Mouse (Mus musculus) gastrocnemius, adult 2 months (tissue): Measurements from ENCODE around the gene Hapln2. TPM values are rescaled to one million over a fixed set of nuclear protein-coding genes. Genes with fewer than 3 reads are reported as not detected.
A peak's percentile ranks its signal among the peaks of the same experiment; 100 is the strongest.

ENCODE experiments used
- DNase-seq: peaks from one replicate; pipeline ENCODE4 v3.0.0; 2022
- H3K27ac ChIP-seq: fragments of 200-600 bp; 2 replicates; pipeline ENCODE4 v1.8.1; 2022; ENCODE audit warnings: mild to moderate bottlenecking
- H3K4me3 ChIP-seq: fragments of 200-600 bp; 2 replicates; pipeline ENCODE4 v1.8.1; 2022; ENCODE audit warnings: mild to moderate bottlenecking, moderate library complexity
- CTCF ChIP-seq: fragments of 200-600 bp; IDR thresholded peaks from 2 replicates; pipeline ENCODE4 v1.8.1; 2022; ENCODE audit warnings: antibody characterized with exemption, mild to moderate bottlenecking, moderate library complexity
- intact Hi-C: fragments of 180-260 bp; cut with DNase I; formaldehyde crosslinking; loops from one replicate; pipeline ENCODE4 v1.15.1; 2025
- total RNA-seq, 2 experiments: library from RNA; stranded (reverse); gene quantifications; 2 replicates each; pipeline ENCODE4 v1.2.3; 2021

Hapln2 gene
- total RNA-seq, 2 experiments from 2014 or later, result not detected

DNA sequence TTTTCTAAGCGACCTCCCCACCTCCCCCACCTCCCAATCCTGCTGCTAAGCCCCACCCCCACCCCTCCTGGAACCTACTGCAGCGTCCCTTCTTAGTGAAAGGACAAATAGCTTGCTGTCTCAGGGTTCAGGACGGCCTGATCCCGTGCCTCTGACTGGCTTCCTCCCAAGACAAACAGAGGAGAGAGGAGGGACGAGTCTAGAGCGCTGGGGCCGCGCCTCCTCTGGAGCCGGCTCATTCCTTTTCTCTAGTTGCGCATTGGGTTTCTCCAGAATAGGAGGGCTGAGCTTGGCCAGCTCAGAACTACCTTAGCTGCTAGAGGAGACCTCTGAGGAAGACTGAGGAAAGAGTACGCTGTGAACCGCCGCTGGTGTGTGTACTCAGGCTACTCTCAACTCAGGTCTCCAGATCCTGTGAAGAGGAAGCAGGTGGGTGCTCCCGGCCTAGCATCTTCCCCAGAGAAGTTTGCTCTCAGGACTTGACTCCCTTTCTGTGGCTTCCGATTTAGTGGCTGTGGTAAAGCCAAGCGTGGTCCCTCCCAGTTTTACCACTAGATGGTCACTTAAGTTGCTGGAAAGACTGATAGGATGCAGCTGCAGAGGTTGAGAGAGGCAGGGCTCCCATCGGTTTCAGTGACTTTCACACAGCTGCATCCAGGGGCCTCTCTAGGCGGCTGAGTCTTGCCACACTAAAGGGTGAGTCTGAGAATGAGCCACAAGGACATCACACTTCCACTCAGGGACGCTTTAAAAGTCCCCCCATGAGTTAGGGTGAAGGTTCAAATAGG, 3.4 kb upstream of the Hapln2 start:
- intact Hi-C loops, result no loop called here
- DNase-seq, result peak; percentile 31

DNA sequence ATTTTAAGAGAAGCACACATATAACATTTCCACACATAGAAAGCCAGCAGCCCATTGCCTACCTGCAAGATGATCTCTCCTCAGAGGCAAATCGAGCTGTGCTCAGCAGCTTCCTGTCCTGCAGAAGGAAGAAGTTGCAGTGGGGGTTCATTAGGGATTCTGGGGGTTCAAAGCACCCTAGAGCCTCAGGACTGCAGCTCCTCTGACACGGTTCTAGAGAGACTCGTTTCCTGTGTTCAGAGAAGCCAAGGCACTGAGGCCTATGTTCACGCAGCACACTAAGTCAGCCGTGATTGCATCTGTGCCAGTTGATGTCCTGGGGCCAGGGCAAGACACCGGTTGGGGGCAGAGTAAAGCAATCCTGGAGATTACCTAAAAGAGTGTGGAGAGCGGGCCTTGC, 560 bp downstream of the Hapln2 start:
- intact Hi-C loops, result loop anchor here (5.0 kb wide), 1 partner anchor 45 kb away; no protein-coding TSS in a partner anchor
- Histone ChIP-seq H3K27ac (no peak overlapping the region), H3K4me3 (no peak overlapping the region)
- TF ChIP-seq CTCF, result no peak
- DNase-seq, result no peak

More for the DNA sequence above, 3.4 kb upstream of the Hapln2 start:
- TF ChIP-seq CTCF, result no peak
- Histone ChIP-seq H3K27ac (no peak overlapping the region), H3K4me3 (peak overlapping the region; percentile 26)

DNA sequence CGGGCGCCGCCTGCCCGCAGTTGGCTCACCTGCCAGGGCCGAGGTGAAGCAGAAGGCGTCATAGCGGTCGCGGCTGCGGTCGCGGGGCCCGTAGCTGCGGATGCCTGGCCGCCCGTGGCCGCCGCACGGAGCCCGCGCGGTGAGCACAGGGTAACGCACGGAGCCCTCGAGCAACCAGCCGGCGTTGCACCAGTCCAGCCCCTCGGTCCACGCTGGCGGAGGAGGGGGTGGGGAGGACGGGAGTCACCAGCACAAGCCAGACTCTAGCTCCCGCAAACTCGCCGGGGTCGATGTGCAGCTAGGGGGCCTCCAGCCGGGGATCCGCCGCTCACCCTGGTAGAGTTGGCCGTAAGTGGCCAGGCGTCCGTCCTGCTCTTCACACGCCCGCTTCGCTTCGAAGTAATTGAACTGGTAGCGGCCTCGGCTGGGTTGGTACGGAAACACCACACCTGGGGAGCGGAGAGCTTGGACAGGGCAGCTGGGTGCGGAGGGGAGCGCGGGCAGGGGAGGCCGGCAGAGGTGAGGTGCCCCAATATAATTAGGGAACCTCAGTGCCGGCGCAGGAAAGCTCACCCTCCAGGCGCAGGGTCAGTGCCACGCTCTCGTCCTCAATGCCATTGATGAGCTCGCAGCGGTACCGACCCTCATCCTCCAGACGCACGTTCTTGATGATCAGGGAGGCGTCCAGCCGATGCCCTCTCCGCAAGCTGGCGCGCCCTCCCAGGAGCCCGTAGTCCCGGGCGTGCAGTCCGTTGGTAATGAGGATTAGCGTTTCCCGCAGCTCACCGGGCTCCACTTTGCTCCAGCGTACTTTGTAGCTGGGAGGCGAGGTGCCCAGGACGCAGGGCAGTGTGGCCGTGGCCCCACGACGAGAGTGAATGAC, 4.0 kb downstream of the Hapln2 start:
- intact Hi-C loops, result loop anchor here (5.0 kb wide), 1 partner anchor 34 kb away; the partner anchor contains the start of gene Naxe
- no peak for DNase-seq
- Histone ChIP-seq H3K4me3 (peak overlapping the region; percentile 83), H3K27ac (0 out of 2 replicates have a peak overlapping the region, but pooled peaks have one; percentile 35)
- no peak for TF ChIP-seq CTCF

DNA sequence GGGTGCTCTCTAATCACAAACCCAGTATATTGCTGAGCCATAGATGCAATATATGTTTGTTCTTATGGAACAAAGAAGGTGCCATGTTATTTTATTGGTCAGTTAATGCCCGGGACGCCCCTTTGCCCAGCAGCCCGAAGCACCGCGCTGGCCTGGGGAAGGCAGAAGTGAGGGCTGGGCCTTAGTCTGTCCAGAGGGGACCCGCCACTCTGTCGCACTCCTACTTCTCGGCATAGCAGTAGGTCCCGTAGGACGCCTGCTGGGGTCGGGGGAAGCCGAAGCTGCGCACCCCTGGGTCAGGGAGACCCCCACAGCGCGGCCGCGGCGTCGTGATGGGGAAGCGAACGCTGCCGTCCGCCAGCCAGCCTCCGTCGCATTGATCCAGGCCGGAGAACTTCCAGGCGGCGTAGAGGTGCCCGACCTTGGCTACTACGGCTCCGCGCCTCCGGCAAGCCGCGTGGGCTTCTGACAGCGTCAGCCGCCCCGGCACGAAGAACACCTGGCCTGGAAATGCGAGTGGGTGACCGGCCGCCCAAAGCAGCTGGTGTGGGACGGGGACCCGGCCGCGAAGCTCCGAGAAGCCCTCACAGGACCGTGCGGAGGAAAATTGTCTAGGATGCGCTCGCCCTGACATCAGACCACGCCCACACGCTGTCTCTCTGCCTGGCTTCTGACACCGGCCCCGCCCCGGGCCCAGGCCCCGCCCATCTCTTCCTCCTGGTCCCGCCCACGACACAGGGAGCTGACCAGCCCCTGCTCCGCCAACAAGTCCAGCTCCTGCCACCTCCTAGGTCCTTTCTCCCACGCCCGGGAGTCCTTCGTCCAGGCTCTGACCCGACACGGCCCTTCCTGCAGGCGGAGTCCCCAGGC, 4.8 kb downstream of the Hapln2 start:
- no peak for TF ChIP-seq CTCF
- intact Hi-C loops, result loop anchor here (5.0 kb wide), 1 partner anchor 35 kb away; the partner anchor contains the start of gene Naxe
- DNase-seq, result peak; percentile 94
- 0 out of 2 replicates have a peak overlapping the region, but pooled peaks have one; percentile 35 for H3K27ac ChIP-seq
- H3K4me3 ChIP-seq, result peak overlapping the region; percentile 83

DNA sequence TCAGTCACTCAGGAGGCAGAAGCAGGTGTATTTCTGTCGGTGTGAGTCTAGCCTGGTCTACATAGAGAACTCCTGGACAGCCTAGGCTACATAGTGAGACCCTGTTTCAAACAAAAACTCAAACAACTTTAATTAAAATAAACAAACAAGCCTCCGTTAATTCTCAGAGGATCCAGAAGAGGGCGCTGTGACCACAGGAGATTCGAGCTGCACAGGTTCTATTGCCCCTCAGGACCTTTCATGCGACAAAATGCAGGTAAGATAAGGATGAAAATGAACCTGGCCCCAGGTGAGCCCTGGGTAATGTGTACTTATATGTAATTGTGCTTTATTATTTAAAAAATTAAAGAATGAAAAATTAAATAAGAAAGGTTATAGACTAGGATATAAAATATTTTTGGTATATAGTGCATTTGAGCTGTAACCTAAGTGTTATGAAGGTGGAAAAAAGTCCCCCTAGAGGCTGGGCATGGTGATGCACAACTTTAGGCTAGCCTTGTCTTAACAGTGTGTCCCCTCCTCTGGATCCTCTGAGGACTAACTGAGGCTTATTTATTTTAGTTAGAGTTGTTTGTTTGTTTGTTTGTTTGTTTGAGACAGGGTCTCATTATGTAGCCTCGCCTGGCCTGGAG, 16.6 kb downstream of the Hapln2 start:
- H3K27ac ChIP-seq, result no peak overlapping the region
- peak; percentile 72 for TF ChIP-seq CTCF
- intact Hi-C loops, result loop anchor here (1.0 to 5.0 kb wide), 2 partner anchors 62 to 232 kb away; no protein-coding TSS in a partner anchor
- no peak overlapping the region for H3K4me3 ChIP-seq
- DNase-seq, result no peak

DNA sequence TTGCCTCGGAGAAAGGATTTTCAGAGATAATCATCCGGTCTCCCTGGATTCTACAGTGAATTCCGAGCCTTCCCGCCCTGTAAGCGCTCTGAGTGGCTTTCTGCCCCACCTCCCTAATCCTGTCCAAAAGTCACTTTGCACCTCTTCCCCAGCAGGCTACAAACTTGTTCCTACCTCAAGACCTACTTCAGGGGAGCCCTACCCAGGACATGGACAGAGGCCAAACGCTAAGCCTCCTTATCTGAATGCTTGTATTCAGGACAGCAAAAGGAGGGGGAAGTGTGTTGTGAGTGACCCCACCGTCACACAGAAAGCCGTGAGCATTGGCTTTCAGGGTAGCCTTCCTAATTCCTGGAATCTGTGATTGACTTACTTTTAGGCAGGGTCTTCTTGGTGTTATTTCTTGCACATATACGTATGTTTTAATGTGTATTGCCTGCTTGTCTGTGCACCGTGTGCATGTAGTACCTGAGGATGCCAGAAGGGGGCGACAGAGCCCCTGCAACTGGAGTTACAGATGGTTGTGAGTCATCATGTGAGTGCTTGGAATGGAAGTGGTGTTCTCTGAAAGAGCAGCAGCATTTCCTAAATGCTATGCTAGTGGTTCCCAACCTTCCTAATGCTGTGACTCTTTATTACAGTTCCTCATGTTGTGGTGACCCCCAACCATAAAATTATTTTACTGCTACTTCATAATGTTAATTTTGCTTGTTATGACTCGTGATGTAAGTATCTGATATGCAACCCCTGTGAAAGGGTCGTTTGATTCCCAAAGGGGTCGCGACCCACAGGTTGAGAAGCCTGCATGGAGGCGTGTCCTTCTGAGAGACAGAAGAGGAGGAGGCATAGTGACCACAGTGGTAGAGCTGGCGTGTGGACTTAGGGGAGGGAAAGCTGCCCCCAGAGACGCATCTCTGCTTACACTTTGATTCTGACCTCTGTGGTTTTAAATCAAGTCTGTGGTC, 21.3 kb downstream of the Hapln2 start:
- Histone ChIP-seq H3K4me3 (no peak overlapping the region), H3K27ac (no peak overlapping the region)
- intact Hi-C loops, result no loop called here
- DNase-seq, result no peak
- TF ChIP-seq CTCF, result peak; percentile 51

DNA sequence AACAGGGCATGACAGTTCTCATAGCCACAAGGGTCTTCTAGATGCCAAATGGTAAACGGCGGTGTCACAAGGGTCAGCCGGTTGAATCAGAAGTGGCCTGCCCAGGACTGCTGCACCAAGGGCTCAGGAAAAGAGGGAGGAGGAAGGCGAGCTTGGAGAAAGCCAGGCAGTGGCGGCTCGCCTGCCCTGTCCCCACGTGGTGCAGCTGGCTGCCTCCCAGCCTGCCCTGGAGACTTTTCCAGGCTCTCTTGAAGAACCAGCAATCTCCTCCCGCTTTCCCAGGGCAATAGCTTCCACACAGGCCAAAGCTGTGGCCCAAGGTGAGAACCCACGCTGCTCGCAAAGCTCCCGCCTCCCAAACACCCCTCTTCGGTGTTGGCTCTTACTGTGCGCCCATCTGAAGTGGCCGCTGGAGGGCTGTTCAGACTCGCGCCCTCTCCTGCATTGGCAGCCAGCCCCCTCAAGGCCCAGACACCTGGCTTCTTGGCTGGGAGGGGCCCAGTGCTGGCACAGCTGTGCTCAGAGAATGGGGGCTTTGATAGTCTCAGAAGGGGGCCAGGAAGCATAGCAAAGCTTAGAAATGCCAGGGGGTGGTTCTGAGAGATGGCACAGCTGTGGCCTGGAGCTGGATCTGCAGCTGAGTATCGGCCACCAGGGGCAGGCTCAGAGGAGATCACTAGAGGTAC, 24.9 kb downstream of the Hapln2 start:
- Histone ChIP-seq H3K27ac (no peak overlapping the region), H3K4me3 (no peak overlapping the region)
- TF ChIP-seq CTCF, result no peak
- intact Hi-C loops, result no loop called here
- DNase-seq, result peak; percentile 63

DNA sequence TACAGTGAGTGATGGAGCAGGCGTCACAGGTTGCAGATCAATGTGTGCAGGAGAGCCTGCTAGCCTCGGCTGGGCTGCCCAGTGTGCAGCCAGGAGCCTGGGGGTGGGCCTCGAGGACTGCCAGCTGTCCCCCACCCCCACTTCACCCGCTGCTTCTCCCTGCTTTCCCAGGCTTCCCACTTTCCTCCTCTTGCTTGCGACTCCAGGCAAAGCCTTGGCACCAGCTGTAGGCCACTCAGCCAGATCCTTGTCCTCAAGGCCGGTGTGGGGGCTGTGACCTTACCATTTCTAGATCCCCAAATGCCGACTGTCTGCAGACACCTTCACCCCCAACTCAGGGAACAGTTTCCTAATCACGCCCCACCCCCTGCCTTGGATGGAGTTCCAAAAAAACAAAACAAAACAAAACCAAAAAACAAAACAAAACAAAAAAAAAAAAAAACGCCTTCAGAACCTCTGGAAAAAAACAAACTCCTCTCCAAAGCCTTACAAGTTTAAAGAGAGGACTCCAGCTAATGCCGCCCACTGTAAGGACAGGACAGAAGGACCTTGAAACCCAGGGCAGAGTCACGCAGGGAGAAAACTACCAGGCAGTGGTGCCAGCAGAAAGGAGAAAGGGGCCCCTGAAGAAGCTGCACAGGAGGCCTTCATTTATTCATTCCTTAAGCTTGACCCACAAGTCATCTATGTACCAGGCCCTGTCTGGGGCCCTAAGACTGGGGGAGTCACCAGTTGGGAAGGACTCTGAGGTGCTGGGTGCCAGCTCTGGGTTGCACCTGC, 26.4 kb downstream of the Hapln2 start:
- no peak for TF ChIP-seq CTCF
- intact Hi-C loops, result no loop called here
- H3K4me3 ChIP-seq, result no peak overlapping the region; the same call in 1 of the 2 replicates

DNA sequence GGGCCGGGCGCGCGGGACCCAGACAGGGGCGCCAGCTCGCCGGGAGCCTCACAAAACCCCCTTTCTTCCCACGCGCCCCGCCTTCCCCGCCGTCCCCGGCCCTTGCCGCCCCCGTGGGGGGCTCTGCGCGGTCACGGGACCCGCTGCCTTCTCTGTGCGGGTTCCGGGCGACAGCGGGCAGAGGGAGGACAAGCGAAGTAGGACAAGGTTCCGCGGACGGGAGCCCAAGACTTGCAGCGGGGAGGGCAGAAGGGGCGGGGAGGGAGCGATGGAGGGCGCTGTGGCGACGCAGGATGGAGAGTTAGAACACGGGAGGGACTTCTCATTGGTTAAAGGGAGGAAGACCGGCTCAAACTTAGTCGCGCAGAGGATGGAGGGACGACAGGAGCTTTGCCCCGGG, 27.2 kb downstream of the Hapln2 start, which contains the start of gene Bcan:
TSS of gene Bcan (minus strand) at position 50 of the 400 bp plus-strand sequence.
- Histone ChIP-seq H3K4me3 (peak within 1 kb of the TSS; percentile 57), H3K27ac (no peak within 1 kb of the TSS)
- intact Hi-C loops, result no loop called here
- DNase-seq, result no peak
- TF ChIP-seq CTCF, result no peak

More for the DNA sequence above, 26.4 kb downstream of the Hapln2 start:
- H3K27ac ChIP-seq, result no peak overlapping the region
- no peak for DNase-seq
